Mouse (Mus musculus) midbrain, embryonic 14.5 days (tissue): ENCODE measurements around the gene Yap1. TPM values are rescaled to one million over a fixed set of nuclear protein-coding genes. Genes with fewer than 3 reads are reported as not detected.

ENCODE experiments used
- ATAC-seq: fragments of 200-750 bp; cut with Nextera tagmentation; 2 replicates; pipeline ENCODE4 v1.8.0; 2017; ENCODE audit warnings: moderate number of reproducible peaks, moderate library complexity; ENCODE audit not compliant: low FRiP score, low TSS enrichment
- DNase-seq: peaks from one replicate; pipeline ENCODE4 v3.0.0-alpha.2; 2015
- H3K27ac ChIP-seq: fragments of 300-500 bp; sonication (generic); replicated peaks from 2 replicates; pipeline ENCODE4 v1.5.1; 2014; ENCODE audit warnings: mild to moderate bottlenecking, low read depth, low read length, moderate library complexity
- H3K27me3 ChIP-seq: fragments of 300-500 bp; sonication (generic); 2 replicates; pipeline ENCODE4 v1.6.1; 2014; ENCODE audit warnings: low read length, control low read depth, mixed read lengths; ENCODE audit not compliant: control insufficient read depth, insufficient read depth
- H3K36me3 ChIP-seq: fragments of 300-500 bp; sonication (generic); 2 replicates; pipeline ENCODE4 v1.6.1; 2014; ENCODE audit warnings: low read length, control low read depth; ENCODE audit not compliant: control insufficient read depth, insufficient read depth
- H3K4me1 ChIP-seq: fragments of 300-500 bp; sonication (generic); 2 replicates; pipeline ENCODE4 v1.6.1; 2014; ENCODE audit warnings: mild to moderate bottlenecking, antibody characterized with exemption, low read length, control low read depth; ENCODE audit not compliant: control insufficient read depth, insufficient read depth
- H3K4me2 ChIP-seq: fragments of 300-500 bp; sonication (generic); 2 replicates; pipeline ENCODE4 v1.6.1; 2014; ENCODE audit warnings: mild to moderate bottlenecking, low read length, moderate library complexity
- H3K4me3 ChIP-seq: fragments of 300-500 bp; sonication (generic); replicated peaks from 2 replicates; pipeline ENCODE4 v1.5.1; 2014; ENCODE audit warnings: low read depth, low read length
- H3K9ac ChIP-seq: fragments of 300-500 bp; sonication (generic); replicated peaks from 2 replicates; pipeline ENCODE4 v1.6.1; 2014; ENCODE audit warnings: mild to moderate bottlenecking, low read length, moderate library complexity
- H3K9me3 ChIP-seq: fragments of 300-500 bp; sonication (generic); 2 replicates; pipeline ENCODE4 v1.6.1; 2016; ENCODE audit warnings: low read length, control low read depth, mixed read lengths; ENCODE audit not compliant: control insufficient read depth
- WGBS: fragments of 180-500 bp; shearing (Covaris S2); extraction: QIAGEN DNeasy Blood & Tissue Kit; methylation state at CpG from one replicate; pipeline ENCODE4 v1.1.7; 2014; 5-methylcytosine and 5-hydroxymethylcytosine counted together
- polyA plus RNA-seq: library from polyadenylated mRNA; unstranded; fragments of >200 nt; fragmentation: Nextera tagmentation; extraction: Ambion mirVana; gene quantifications from 2 replicates; pipeline ENCODE4 v1.2.1, GENCODE M21; 2014

Yap1 gene
- polyA plus RNA-seq, 1 experiment from 2014 or later: 7.8 TPM

DNA sequence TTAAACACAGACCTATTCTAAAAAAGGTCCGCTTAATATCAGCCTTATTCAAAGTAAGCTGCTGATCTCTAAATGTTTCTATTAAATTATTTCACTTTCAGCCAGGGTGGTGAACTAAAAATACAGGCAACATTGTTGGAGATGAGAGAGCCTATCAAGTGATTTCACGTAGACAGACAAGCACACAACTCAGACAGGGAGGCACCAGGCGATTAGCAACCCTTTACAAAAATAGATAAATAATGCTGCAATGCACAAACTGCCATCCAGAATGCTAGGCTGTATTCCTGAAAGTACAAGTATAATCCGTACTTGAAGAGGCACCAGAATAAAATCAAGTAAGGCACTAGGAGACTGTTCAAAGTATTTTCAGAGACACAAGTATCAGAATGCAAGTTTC is 20.1 kb downstream of the Yap1 start:
- H3K9me3 ChIP-seq: no peaks in the 10 kb centered on the region
- ATAC-seq: no peak
- no peaks in the 10 kb centered on the region for H3K36me3 ChIP-seq
- 73% methylated on average over 4 of the region's 4 CpGs for WGBS
- H3K9ac ChIP-seq: no peak overlapping the region
- DNase-seq: no peak
- no peak overlapping the region for H3K4me3 ChIP-seq
- no peaks in the 10 kb centered on the region for H3K4me1 ChIP-seq
- H3K27ac ChIP-seq: no peak overlapping the region
- H3K27me3 ChIP-seq: no peaks in the 10 kb centered on the region
- H3K4me2 ChIP-seq: no peak overlapping the region

DNA sequence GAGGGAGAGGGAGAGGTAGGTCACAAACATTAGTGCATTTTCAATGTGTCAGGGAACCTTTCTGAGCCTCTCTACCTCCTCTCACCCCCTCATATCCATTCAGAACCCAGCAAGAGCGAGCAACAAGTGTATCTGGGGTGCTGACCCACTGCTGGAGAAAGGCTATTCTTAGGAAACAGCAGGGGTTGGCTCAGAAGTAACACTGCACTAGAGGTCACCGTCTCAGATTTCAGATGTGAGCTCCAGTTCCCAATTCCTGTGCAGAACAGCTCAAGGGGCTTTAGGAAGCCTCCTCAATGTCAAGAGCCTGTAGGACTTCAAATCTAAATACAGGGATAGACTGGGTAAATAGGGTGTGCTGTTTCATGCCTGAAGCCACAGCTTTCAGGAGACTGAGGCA is 20.7 kb downstream of the Yap1 start:
- no peak for DNase-seq
- Histone ChIP-seq H3K36me3 (no peaks in the 10 kb centered on the region), H3K27me3 (no peaks in the 10 kb centered on the region), H3K9me3 (no peaks in the 10 kb centered on the region), H3K27ac (no peak overlapping the region), H3K4me3 (no peak overlapping the region), H3K4me2 (no peak overlapping the region), H3K9ac (no peak overlapping the region), H3K4me1 (no peaks in the 10 kb centered on the region)
- ATAC-seq: no peak
- WGBS: 17% methylated on average over 2 of the region's 2 CpGs

DNA sequence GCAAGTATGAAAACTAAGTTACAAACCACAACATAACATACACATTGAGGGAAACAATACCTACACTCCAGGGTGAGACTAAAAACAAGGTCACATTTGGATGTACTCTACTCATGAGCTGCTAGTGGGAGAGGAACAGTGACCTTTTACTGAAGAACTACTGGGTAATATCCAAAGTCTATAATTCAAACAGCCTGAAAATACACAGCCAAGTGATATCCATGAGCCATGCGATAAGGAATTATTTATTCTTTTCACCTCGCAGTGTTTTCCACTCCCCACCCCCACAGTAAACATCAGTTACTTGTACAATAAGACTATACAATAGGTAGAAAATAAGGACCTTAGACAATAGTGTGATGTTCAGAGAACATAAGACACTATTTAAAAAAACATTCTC is 24.2 kb downstream of the Yap1 start:
- no peak overlapping the region for H3K4me3 ChIP-seq
- no peak overlapping the region for H3K27ac ChIP-seq
- no peaks in the 10 kb centered on the region for H3K36me3 ChIP-seq
- no peak overlapping the region for H3K4me2 ChIP-seq
- no peaks in the 10 kb centered on the region for H3K4me1 ChIP-seq
- H3K27me3 ChIP-seq: no peaks in the 10 kb centered on the region
- ATAC-seq (no peak), DNase-seq (no peak)
- no peaks in the 10 kb centered on the region for H3K9me3 ChIP-seq
- H3K9ac ChIP-seq: no peak overlapping the region
- WGBS: 94% methylated on average over 2 of the region's 2 CpGs

DNA sequence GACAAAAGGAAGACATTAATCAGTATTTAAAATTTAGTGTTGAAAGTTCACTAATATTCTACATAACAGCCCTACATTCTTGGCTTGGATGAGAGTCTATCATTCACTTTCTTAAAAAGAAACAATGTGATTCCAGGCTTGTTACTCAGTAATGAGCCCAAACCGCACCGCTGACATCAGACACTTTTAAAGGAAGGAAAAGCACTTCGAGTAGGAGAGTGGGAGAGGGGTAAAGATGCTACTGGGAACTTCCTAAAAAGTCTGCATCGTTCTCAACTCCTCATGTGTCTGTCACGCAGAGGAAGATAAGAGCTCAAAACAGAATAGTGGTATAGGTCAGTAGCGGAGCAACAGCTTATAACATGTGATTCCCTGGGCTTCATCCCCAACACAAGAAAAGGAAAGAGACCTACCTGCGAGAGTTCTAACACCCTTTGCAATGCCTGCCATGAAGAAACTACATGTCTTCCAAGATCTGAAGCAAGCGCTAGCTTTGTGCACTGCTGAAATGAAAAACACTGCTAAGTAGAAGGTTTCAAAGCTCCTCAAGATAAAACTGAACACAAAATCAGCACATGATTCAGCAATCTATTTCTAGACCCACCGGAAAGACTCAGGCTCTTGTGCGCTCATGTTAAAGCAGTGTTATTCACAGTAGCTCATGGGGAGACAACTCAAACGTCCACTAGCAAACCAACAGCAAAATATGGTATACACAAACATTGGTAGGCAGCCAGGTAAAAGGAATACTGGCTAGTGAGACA is 25.1 kb downstream of the Yap1 start:
- Histone ChIP-seq H3K9ac (no peak overlapping the region), H3K36me3 (no peaks in the 10 kb centered on the region), H3K27me3 (no peaks in the 10 kb centered on the region), H3K4me2 (no peak overlapping the region), H3K4me3 (no peak overlapping the region), H3K27ac (no peak overlapping the region), H3K4me1 (no peaks in the 10 kb centered on the region), H3K9me3 (no peaks in the 10 kb centered on the region)
- DNase-seq (no peak), ATAC-seq (no peak)
- 94% methylated on average over 11 of the region's 11 CpGs for WGBS

DNA sequence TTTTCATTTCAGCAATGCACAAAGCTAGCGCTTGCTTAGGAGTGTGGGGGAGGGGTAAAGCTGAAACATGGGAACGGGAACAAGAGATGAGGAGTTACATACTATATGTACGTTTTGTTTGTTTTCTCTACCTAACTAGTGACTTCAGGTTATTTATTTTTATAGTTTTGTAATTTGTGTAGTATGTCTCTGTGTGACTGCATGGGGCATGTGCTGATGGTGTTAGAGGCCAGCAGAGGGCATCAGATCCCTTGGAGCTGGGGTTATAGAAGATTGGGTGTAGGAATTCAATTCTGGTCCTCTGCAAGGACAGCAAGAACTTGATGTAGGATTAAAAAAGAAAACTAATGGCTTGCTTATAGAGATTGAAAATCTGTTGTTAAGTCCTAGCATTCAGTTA is 25.9 kb downstream of the Yap1 start:
- no peak for DNase-seq
- Histone ChIP-seq H3K4me2 (no peak overlapping the region), H3K27me3 (no peaks in the 10 kb centered on the region), H3K9me3 (no peaks in the 10 kb centered on the region), H3K4me3 (no peak overlapping the region), H3K9ac (no peak overlapping the region), H3K36me3 (no peaks in the 10 kb centered on the region), H3K4me1 (no peaks in the 10 kb centered on the region), H3K27ac (no peak overlapping the region)
- WGBS: 95% methylated on average over 3 of the region's 3 CpGs
- ATAC-seq: no peak

DNA sequence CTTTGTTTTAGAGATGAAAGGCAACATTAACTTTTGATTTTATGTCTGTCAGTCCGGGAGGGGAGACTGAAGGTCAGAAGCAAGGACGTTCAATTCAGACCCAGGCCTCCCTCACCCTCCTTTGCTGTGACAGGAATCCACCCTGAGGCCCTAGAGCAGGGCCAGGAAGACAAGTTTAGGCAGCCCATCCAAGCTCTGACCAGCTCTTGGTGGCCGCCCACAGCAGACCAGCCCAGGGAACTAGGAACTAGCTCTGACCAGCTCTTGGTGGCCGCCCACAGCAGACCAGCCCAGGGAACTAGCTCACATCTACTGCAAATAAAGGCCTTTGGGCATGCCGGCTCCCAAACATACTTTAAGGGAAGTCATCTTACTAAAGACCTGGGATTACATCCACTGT is 26.8 kb downstream of the Yap1 start:
- 91% methylated on average over 5 of the region's 5 CpGs for WGBS
- no peaks in the 10 kb centered on the region for H3K4me1 ChIP-seq

DNA sequence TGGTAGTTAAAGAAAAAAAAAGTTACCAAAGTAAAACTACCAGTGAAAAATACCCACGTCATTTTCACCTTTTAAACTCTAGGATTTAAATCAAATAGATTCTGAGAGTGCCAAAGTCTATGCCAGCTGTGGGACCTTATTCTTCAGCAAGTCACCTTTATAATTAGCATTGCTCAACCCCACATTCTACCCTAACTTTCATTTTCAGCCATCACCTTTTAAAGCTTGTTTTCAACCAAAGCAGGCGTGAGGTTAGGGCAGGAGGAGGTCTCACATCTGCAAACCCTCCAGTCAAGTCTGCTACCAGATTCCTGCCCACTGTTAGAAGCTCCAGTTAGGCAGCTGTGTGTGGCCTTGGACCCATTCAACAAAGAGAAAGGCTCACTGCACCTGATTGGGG is 32.4 kb downstream of the Yap1 start:
- 87% methylated on average over 2 of the region's 2 CpGs for WGBS
- Histone ChIP-seq H3K27me3 (no peaks in the 10 kb centered on the region), H3K9ac (no peak overlapping the region), H3K4me3 (no peak overlapping the region), H3K36me3 (no peaks in the 10 kb centered on the region), H3K27ac (no peak overlapping the region), H3K4me1 (no peaks in the 10 kb centered on the region), H3K4me2 (no peak overlapping the region), H3K9me3 (no peaks in the 10 kb centered on the region)
- DNase-seq (no peak), ATAC-seq (no peak)

More for the DNA sequence above, 26.8 kb downstream of the Yap1 start:
- no peak overlapping the region for H3K4me2 ChIP-seq
- H3K36me3 ChIP-seq: no peaks in the 10 kb centered on the region
- H3K9me3 ChIP-seq: no peaks in the 10 kb centered on the region
- ATAC-seq: no peak
- H3K27ac ChIP-seq: no peak overlapping the region
- no peak for DNase-seq
- no peak overlapping the region for H3K4me3 ChIP-seq
- no peak overlapping the region for H3K9ac ChIP-seq
- H3K27me3 ChIP-seq: no peaks in the 10 kb centered on the region

DNA sequence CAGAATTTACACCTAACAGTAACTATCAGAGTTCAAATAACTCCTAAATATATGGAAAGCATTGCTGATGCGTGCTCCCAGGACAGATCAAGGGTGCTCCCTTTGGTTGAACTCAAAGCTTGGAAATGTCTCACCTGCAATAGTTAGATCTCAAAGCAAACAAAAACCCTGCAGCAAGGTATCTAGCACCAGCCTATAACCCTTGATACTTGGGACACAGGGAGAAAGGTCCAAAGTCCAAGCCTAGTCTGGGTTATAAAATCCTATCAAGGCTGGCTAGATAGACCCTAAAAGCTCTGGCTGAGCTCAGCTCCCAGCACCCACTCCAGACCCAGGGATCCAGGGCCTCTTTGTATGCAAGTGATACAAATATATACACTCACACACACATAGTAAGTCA is 36.4 kb downstream of the Yap1 start:
- no peak for ATAC-seq
- DNase-seq: no peak
- Histone ChIP-seq H3K9me3 (no peaks in the 10 kb centered on the region), H3K4me1 (no peaks in the 10 kb centered on the region), H3K4me2 (no peak overlapping the region), H3K36me3 (no peaks in the 10 kb centered on the region), H3K4me3 (no peak overlapping the region), H3K27me3 (no peaks in the 10 kb centered on the region), H3K9ac (no peak overlapping the region), H3K27ac (no peak overlapping the region)
- WGBS: 98% methylated on average over 1 of the region's 1 CpGs

DNA sequence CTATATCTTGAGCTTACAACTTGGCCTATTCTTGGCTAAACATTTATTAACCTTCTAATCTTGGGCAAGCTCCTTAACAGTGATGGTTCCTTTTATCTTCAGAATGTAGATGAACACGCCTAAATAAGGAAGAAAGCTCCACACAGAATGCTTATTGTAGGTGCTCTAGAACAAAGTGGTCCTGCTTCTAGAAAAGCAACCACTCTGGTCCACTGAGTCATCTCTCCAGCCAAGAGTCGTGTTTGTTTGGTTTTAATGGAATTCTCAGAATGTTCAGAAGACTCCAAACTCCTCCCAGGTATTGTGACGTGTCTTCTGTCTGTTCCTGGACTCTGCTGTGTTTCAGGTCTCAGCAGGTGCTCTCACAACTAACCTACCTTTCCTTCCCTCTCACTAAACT is 38.8 kb downstream of the Yap1 start:
- Histone ChIP-seq H3K4me1 (peaks cover 14% of the 10 kb centered on the region; the same call in 1 of the 2 replicates), H3K27ac (no peak overlapping the region), H3K27me3 (no peaks in the 10 kb centered on the region), H3K36me3 (no peaks in the 10 kb centered on the region), H3K4me3 (no peak overlapping the region), H3K9ac (no peak overlapping the region), H3K4me2 (no peak overlapping the region), H3K9me3 (no peaks in the 10 kb centered on the region)
- no peak for DNase-seq
- 87% methylated on average over 3 of the region's 3 CpGs for WGBS
- no peak for ATAC-seq
